Mouse (Mus musculus) E14TG2a.4 (cell line): Measurements from ENCODE around the gene Lrrtm1.

Experiments
- H3K27me3 ChIP-seq: 2 replicates; pipeline ENCODE4 v1.6.1; 2014; ENCODE audit warnings: low read length, control low read depth; ENCODE audit not compliant: insufficient read depth
- H3K36me3 ChIP-seq: 2 replicates; pipeline ENCODE4 v1.6.1; 2014; ENCODE audit warnings: low read length, control low read depth; ENCODE audit not compliant: insufficient read depth
- H3K4me1 ChIP-seq: replicated peaks from 2 replicates; pipeline ENCODE4 v1.6.1; 2014; ENCODE audit warnings: low read depth, low read length, control low read depth
- H3K4me3 ChIP-seq: replicated peaks from 2 replicates; pipeline ENCODE4 v1.5.1; 2014; ENCODE audit warnings: mild to moderate bottlenecking, low read length
- H3K9me3 ChIP-seq: 2 replicates; pipeline ENCODE4 v1.6.1; 2014; ENCODE audit warnings: low read length, control low read depth
- CTCF ChIP-seq: conservative IDR thresholded peaks from 2 replicates; pipeline ENCODE4 v1.5.1; 2014; ENCODE audit warnings: low read length
- NANOG ChIP-seq: IDR thresholded peaks from 2 replicates; pipeline ENCODE4 v1.6.1; 2014; ENCODE audit warnings: borderline replicate concordance, low read length, mixed read lengths
- POU5F1 ChIP-seq: IDR thresholded peaks from 2 replicates; pipeline ENCODE4 v1.6.1; 2014; ENCODE audit warnings: low read length, borderline replicate concordance

Gene Lrrtm1

DNA sequence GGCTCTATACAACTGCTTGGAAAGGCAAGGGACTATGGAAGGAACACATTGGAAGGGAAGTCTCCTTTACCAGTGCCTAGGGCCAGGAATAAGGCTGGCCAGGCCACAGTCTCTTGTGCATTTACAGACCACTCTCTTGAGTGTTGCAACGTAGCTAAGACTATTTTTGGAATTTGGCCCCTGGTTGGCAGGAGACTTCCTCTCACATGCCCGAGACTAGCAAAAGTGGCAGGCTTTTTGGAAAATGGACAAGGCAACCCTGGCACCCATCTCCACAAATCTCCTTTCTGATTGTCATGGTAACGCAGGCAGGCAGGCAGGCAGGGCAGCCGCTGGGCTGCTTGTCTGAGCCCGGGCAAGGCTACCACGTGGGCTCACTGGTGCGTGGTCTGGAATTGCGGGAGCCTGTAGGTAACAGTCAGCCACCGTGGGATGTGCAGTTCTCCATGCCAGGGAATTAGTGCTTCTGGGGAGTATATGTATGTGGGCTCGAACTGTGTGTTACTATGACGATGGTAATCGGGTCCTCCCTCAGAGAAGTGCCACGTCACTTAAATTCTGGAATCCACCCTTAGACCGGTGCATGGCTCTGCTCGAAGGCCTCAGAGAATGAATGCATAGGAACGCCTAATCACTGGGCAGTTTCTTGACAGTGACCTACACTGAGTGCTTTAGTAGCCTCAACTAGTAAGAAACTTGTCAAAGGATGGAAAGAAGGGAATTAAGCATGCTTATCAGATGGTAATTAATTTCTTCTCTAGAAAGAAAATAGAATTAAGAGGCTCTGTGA is 19.4 kb upstream of the Lrrtm1 start:
- Histone ChIP-seq H3K36me3 (no peaks in the 10 kb centered on the region), H3K27me3 (no peaks in the 10 kb centered on the region), H3K9me3 (no peaks in the 10 kb centered on the region), H3K4me1 (no peaks in the 10 kb centered on the region), H3K4me3 (no peak overlapping the region)
- TF ChIP-seq CTCF: no peak
- no peak for TF ChIP-seq POU5F1
- no peak for TF ChIP-seq NANOG

DNA sequence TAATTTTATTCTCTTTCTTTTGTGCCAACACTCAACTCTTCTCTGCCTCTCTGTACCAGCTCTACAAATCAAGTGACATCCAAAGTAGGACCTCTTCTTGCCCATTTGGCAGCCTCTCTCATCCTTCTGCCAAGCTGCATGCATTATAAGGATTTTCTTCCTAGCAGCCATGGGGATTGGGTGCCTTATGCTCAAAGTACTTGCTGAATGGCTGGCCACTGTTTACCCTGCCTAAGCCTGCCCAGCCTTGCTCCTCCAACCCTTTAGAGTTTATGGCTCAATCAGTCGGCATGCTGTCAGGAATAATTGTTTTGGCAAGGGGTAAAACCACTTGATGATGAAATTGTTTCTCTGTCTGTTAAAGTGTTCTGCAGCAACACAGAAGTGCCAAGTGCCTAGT is 2.1 kb upstream of the Lrrtm1 start:
- TF ChIP-seq CTCF: no peak
- TF ChIP-seq NANOG: no peak
- no peak for TF ChIP-seq POU5F1
- no peaks in the 10 kb centered on the region for H3K9me3 ChIP-seq
- H3K36me3 ChIP-seq: no peaks in the 10 kb centered on the region
- no peak overlapping the region for H3K4me3 ChIP-seq
- peaks cover 51% of the 10 kb centered on the region for H3K27me3 ChIP-seq
- H3K4me1 ChIP-seq: peaks cover 22% of the 10 kb centered on the region

DNA sequence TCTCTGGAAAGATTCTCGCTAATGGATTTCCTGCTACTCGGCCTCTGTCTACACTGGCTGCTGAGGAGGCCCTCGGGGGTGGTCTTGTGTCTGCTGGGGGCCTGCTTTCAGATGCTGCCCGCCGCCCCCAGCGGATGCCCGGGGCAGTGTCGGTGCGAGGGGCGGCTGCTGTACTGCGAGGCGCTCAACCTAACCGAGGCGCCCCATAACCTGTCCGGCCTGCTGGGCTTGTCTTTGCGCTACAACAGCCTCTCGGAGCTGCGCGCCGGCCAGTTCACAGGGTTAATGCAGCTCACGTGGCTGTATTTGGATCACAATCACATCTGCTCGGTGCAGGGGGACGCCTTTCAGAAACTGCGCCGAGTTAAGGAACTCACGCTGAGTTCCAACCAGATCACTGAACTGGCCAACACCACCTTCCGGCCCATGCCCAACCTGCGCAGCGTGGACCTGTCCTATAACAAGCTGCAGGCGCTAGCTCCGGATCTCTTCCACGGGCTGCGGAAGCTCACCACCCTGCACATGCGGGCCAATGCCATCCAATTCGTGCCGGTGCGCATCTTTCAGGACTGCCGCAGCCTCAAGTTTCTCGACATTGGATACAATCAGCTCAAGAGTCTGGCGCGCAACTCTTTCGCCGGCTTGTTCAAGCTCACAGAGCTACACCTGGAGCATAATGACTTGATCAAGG is 1.2 kb downstream of the Lrrtm1 start:
- H3K9me3 ChIP-seq: no peaks in the 10 kb centered on the region
- TF ChIP-seq CTCF: no peak
- TF ChIP-seq POU5F1: no peak
- TF ChIP-seq NANOG: no peak

DNA sequence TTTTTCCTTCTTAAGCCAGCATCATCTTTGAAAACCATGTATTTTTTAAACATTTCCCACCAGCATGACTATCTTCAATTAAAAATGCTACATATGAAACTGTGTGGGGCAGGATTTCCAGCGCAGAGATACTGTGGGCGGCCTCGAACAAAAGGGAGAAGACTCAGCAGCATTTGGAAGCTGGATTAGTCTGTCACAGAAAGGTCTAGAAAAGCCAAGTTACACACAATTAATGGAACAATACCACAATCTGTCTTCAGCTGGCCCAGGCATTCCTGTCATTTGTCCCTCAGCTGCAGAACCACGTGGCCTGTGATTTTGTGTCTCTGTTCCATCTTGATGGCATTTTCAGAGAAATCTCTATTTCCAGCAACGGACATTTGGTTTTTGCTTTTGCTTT is 11.0 kb downstream of the Lrrtm1 start:
- H3K36me3 ChIP-seq: no peaks in the 10 kb centered on the region
- TF ChIP-seq POU5F1 (no peak), NANOG (no peak), CTCF (no peak)
- peaks cover 4% of the 10 kb centered on the region; the same call in 1 of the 2 replicates for H3K27me3 ChIP-seq
- H3K9me3 ChIP-seq: no peaks in the 10 kb centered on the region
- H3K4me1 ChIP-seq: no peaks in the 10 kb centered on the region
- H3K4me3 ChIP-seq: no peak overlapping the region

More for the DNA sequence above, 1.2 kb downstream of the Lrrtm1 start:
- Histone ChIP-seq H3K4me3 (peak overlapping the region; percentile 71), H3K27me3 (peaks cover 66% of the 10 kb centered on the region), H3K36me3 (no peaks in the 10 kb centered on the region), H3K4me1 (peaks cover 22% of the 10 kb centered on the region)

DNA sequence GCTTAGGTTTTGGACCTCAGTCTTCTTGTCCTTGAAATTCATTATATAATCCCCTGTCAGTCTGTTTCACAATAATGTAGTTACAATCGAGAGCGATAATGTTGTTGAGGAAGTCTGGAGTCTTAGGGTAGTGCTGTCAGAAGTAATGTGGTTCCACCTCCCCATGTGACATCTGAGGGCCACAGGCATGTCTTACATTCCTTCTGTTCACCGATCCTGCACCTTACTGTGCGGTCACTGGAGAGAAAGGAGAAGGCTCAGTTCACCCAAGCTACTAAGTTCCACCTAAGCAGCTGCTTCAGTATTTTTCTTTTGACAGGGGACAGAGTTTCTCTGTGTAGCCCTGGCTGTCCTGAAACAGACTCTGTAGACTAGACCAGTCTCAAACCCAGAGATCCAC is 13.9 kb downstream of the Lrrtm1 start:
- Histone ChIP-seq H3K36me3 (no peaks in the 10 kb centered on the region), H3K9me3 (no peaks in the 10 kb centered on the region), H3K4me1 (no peaks in the 10 kb centered on the region), H3K4me3 (no peak overlapping the region), H3K27me3 (no peaks in the 10 kb centered on the region)
- TF ChIP-seq POU5F1 (no peak), NANOG (no peak), CTCF (no peak)

DNA sequence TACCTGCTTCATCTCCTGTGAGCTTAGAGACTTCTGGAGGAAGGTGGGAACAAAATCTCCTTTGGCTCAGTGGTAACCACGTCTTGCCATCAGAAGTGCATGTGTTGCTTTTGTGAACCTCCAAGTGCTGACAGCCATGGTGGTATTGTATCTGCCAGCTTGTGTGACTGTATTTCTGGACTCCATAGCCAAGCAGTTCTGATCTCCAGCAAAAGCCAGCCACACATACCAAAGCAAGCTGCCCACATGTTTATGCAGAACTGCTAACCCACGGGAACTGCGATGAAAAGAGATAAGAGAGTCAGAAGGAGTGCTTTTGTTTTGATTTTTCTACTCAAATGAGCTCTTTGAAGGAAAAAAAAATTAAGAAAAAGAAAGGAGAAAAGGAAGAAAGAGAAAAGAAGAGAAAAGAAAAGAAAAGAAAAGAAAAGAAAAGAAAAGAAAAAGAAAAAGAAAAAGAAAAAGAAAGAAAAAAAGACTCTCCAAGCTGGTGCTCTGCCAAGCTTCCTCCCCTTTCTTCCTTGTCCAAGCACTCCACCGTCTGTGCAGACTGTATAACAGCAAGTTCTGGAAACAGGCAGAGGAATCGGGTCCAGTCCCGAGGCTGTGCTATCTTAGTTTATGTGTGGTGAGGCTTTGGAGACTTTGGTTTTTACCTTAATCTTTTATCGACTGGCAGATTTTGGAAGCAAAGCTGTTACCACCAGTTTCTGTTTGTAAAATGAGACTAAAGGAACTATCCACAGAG is 15.0 kb downstream of the Lrrtm1 start:
- Histone ChIP-seq H3K4me3 (no peak overlapping the region), H3K9me3 (no peaks in the 10 kb centered on the region), H3K36me3 (no peaks in the 10 kb centered on the region), H3K4me1 (no peaks in the 10 kb centered on the region), H3K27me3 (no peaks in the 10 kb centered on the region)
- TF ChIP-seq POU5F1: no peak
- TF ChIP-seq CTCF: no peak
- no peak for TF ChIP-seq NANOG

DNA sequence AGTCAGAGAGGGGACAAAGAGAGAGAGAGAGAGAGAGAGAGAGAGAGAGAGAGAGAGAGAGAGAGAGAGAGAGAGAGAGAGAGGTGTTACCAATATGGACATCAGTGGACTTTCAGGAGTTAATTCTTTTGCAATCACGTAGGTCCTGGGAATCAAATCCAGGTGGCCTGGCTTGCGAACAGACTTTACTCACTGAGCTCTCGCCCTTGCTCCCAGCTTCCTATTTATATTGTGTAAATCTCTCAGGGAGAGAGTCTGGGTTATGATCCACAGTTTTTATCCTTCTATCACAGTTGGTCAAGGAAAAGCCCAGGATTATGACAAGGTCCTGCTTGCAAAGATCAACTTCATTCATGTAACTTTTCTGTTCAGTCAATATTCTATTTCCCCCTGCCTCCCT is 22.7 kb downstream of the Lrrtm1 start:
- Histone ChIP-seq H3K9me3 (no peaks in the 10 kb centered on the region), H3K27me3 (no peaks in the 10 kb centered on the region), H3K4me3 (no peak overlapping the region), H3K4me1 (0 out of 2 replicates have a peak, but pooled peaks cover 3% of the 10 kb centered on the region), H3K36me3 (no peaks in the 10 kb centered on the region)
- TF ChIP-seq POU5F1: no peak
- no peak for TF ChIP-seq NANOG
- no peak for TF ChIP-seq CTCF

DNA sequence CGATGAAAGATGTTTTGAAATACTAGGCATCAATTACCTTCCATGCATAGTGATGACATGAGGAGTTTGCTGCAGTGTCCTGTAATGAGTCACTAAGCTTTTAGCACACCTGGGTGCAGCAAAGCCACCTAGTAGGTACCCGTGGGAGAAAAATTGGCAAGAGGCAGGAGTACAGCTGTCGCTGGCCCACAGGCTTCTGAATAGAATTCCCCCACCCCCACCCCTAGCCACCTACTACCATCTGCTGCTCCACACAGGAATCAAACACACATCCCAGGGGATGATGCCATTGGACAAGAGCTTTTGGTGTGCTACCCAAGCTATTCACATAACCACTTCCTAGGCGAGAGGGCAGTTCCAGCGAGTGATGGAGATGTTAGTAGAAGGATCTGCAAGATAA is 36.3 kb downstream of the Lrrtm1 start:
- Histone ChIP-seq H3K36me3 (no peaks in the 10 kb centered on the region), H3K9me3 (no peaks in the 10 kb centered on the region), H3K4me3 (no peak overlapping the region), H3K4me1 (no peaks in the 10 kb centered on the region), H3K27me3 (no peaks in the 10 kb centered on the region)
- TF ChIP-seq POU5F1 (no peak), NANOG (no peak)
